Mouse (Mus musculus): ENCODE data around the gene Rasl2-9.

DNA sequence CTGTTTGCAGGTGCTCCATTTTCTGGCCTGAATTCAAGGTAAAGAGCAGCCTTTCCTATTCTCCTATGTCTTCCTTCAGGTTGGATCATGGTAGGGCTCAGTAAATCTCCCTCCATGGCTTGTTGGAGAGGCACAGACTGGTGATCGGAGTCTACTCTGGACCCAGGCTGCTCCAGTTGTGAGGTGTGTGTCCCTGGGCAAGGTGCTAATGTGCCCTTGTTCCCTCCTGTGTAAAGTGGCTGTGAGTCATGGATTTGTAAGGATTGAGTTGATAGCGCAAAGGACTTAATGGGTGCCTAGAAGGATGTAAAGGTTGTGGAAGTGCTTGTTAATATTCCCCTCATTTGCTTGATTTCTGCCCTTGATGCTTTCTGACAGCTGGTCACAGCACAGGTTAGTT is 43.8 kb downstream of the Rasl2-9 start:
- TF ChIP-seq ZNF384 (IDR thresholded peaks at IDR 0.05; ENCODE audit: low read depth, low read length) (no peak), HCFC1 (IDR thresholded peaks at IDR 0.05; ENCODE audit: borderline replicate concordance, insufficient read depth, low read length) (no peak), ZC3H11A (IDR thresholded peaks at IDR 0.05; ENCODE audit: borderline replicate concordance, low read depth, low read length) (no peak)

All from ES-E14 (cell line).